Mouse (Mus musculus) urinary bladder, postnatal 4 days (tissue): ENCODE results near the gene Tab1.
"Not testable (repeated sequence)": the region's sequence is repeated elsewhere in the genome, so short reads cannot be mapped to it uniquely, and the experiment has no call there.

Experiments
- DNase-seq, 2 experiments: peaks; one replicate each; pipeline ENCODE4 v3.0.0; 2021 to 2022; ENCODE audit warnings: low spot score in 2 of 2

Gene Tab1

DNA sequence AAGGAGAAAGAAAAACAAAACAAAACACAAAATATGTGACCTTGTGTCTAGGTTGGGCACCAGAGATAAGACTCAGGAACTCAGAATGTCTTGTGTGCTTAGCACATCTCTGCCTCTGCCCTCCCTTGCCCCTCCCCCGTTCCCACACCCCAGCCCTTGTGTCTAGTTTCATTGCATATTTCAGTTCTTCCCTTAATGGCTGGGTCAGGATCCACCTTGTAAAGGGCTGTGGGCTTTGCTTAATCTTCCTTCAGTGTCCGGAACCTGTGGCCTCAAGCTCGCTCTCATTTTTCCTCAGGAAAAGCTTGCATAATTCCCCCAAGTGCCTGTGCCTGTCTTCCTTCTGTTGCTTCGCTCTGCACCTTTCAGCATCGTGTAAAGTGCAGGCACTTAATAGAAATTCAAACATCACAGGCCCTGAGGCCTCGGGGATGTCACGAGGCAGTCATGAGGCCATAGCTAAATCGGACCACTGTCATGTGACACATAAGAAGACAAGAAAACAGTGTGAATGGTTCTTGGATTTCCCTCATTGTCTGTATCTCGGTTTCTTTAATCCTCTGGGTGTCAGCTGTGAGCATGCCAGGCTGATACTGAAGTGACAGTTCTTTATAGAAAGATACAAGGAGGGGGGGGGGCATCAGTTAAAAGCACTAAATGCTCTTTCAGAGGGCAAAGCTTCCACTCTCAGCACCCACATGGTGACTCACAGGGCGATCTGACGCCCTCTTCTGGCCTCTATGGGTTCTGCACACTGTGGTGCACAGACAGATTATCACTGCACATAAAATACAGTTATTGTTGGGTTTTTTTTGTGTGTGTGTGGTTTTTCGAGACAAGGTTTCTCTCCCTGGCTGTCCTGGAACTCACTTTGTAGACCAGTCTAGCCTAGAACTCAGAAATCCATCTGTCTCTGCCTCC is 27.2 kb upstream of the Tab1 start:
- DNase-seq = no peak

DNA sequence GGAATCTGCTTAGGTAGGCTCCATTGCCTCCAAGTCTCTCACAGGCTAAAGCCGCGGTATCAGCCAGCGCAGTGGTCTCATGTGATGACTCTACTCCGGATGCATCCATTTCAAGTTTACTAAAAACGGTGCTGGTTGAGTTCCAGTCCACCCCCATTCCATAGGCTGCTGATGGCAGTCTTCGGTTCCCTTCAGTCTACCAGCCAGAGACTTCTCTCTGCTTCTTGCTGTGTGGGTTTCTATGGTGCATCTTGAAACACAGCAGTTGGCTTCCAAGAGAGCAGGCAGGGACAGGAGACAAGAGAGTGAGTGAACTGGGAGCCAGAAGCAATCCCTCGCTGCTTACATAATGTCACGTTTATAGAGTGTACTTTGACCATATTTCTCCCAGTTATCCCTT is 25.8 kb upstream of the Tab1 start:
- no peak for DNase-seq

DNA sequence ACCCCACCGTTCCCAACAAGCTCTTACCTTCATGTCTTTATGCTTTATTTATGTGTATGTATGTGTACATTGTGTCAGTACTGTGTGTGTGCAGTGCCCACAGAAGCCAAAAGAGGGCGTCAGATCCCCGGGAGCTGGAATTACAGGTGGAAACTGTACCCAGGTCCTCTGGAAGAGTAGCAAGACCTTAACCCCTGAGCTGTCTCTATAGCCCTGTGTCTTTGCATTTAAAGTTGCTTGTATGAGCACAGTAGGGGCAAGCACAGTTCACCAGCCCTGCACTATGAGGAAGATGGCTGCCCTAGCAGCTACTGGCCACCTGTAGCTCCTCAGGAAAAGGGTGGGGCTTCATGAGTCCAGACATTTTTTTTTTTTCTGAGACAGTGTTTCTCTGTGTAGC is 25.4 kb upstream of the Tab1 start:
- DNase-seq = no peak

- DNase-seq = no peak
These were observed 21.5 kb upstream of the Tab1 start for GRCm38 (mm10) chr15:80111436-80111835.

DNA sequence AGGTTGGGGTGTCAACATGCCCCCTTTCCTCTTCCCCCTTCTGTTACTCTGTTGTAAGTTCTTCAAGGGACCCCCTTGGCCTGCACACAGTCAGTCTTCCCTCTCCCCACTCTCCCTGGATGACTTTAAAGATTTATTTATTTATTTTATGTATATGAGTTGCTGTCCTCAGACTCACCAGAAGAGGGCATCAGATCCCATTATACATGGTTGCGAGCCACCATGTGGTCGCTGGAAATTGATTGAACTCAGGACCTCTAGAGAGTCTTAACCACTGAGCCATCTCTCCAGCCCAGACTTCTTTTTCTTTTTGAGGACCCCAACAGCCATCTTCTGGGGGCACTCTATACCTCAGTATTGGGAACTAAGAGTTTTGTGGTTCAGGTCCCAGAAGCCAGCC is 20.4 kb upstream of the Tab1 start:
- no peak for DNase-seq

- no peak for DNase-seq
These were observed 18.5 kb upstream of the Tab1 start for GRCm38 (mm10) chr15:80114414-80114813.

GRCm38 (mm10) chr15:80115256-80115655 is 17.7 kb upstream of the Tab1 start:
- no peak for DNase-seq

- DNase-seq = no peak
These were observed 16.8 kb upstream of the Tab1 start for GRCm38 (mm10) chr15:80115866-80116794.

GRCm38 (mm10) chr15:80117154-80117553 is 15.8 kb upstream of the Tab1 start:
- DNase-seq = no peak

DNA sequence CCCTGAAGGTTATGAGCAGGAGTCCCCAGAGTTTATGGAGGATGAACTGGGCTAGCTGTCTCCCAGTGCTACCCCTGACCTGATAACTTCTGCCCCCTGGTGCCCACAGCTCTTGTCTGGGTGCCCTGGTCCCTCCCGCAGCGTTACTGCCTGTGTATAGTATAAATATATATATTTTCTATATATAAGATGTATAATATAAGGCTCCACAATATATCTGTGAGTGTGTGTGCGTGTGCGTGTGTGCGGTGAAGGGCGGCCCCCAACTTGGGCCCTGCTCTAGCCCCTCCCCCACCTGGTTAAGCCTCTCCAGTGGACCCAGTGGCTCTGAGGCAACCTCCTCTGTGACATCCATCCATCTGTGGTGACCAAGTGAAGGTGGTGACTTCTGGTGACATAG is 13.9 kb upstream of the Tab1 start:
- DNase-seq = no peak

DNA sequence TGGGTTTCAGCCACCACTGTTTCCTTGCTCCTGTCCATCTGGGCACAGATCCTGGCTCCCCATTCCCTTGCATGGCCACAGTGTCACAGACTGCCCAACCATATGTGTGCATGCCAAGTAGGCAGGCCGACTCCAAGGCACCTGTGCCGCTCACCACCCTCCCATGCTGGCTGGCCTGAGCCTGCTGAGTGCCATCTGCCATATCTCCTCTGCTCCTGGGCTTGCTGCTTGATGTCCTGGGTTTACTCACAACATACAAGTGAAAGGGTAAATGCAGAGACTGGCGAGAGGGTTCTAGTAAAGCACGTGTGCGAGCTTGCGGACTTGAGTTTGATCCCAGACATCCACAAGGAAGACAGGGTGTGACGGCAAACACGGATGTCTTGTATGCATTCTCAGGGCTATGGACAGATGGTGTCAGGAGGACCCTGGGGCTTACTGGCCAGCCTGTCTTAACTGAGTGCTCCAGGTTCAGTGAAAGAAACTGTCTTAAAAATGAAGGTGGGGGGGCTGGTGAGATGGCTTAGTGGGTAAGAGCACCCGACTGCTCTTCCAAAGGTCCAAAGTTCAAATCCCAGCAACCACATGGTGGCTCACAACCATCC is 11.1 kb upstream of the Tab1 start:
- no peak for DNase-seq

DNA sequence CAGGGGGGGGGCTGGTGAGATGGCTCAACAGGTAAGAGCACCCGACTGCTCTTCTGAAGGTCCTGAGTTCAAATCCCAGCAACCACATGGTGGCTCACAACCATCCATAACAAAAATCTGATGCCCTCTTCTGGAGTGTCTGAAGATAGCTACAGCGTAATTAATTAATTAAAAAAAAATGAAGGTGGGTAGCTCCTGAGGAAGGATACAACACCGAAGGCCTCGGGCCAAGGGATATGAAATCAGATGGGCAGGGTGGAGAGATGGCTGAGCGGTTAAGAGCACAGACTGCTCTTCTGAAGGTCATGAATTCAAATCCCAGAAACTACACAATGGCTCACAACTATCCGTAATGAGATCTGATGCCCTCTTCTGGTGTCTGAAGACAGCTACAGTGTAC is 10.5 kb upstream of the Tab1 start:
- not testable (repeated sequence) for DNase-seq

- no peak for DNase-seq
These were observed 8.3 kb upstream of the Tab1 start for GRCm38 (mm10) chr15:80124651-80125050.

GRCm38 (mm10) chr15:80127191-80127590 is 5.7 kb upstream of the Tab1 start:
- no peak for DNase-seq

- no peak for DNase-seq
These were observed 2.9 kb upstream of the Tab1 start for GRCm38 (mm10) chr15:80129982-80130381.

DNA sequence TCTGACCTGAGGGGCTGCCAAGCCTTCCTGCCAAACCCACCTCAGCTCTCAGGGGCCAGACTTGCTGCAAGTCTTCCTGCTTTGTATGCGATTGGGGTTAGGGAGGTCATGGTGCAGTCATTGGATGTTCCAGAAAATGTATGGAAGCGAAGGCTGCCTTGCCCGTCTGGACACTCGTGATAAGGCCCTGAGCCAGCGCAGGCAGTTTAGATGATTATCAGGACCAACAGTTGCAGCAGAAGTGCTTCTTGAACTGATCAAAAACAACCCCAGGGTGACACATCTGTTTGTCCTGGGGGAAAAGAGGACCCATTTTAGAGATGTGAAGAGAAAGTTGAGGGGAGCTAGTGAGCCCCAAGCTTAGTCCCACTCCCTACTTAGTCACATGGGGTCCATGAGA is 2.2 kb upstream of the Tab1 start:
- no peak for DNase-seq

GRCm38 (mm10) chr15:80131421-80131820 is 1.5 kb upstream of the Tab1 start:
- no peak for DNase-seq

DNA sequence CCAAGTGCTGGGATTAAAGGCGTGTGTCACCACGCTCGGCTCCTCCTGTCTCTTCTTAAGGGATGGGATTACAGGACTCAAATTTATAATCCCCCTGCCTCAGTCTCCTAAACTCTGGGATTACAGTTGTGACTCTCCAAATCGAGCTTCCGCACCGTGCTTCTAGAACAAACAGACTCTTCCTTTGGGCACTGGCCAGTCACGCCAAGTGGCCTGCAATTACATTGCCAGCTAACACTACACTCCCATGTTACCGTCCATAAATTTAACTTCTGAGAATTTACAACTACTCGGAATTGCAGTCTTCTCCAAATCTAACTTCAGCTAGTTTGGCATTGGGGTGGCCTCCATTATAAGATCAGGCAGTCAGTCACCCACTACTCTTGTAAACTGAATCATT is 475 bp upstream of the Tab1 start:
- no peak for DNase-seq

DNA sequence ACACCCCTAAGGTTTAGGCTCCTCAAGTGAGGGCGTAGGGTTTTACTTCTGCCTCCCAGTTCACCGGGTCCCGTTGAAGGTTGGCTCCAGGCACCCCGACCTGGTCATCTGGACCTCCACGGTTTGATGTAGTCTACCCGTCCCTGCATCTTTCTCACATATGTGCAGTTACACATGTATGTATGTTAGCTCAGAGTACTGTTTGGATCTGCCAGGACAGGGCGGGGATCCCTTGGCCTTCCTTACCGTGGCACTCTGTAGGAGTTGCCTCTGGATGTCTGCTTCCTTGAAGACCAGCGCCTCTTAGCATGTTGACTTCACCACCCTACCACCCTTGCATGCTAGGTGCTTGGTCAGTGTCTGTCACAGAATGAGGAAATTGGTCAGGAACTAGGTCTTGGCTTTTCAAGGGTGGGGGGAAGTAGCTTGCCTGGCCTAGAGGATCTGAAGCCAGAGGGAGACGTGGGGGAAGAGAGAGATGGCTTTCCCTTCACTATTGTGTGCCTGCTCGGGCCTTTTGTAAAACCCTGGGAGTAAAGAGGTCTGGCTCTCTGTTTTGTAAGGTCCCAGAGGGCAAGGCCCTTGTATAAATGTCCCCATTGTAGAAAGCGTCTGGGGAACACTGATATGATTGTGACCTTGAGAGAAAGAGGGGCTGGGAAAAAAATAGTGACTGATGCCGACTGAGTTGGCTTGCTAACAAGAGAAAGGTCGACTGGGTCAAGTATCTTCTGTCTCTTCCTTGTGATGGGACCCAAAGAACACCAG is 939 bp downstream of the Tab1 start:
- DNase-seq = no peak

- DNase-seq = no peak
These were observed 1.5 kb downstream of the Tab1 start for GRCm38 (mm10) chr15:80134450-80134847.

- DNase-seq = no peak
These were observed 2.6 kb downstream of the Tab1 start for GRCm38 (mm10) chr15:80135499-80135898.

DNA sequence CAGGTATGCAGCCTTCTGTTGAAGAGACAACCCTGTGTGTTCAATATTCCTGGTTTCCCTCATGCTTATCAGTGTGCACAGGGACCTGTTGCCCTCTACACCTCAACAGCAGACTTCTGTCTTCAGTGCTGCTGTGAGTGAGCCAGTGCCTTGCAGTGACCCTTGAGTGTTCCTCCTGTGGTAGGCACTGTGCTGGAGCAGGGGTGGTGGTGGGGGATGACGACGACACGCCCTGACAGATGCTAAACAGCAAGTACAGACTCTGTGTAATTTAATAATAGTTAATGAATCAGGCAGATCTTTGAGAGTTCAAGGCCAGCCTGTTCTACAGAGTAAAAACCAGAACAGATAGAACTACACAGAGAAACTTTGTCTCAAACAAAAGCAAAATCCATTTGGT is 3.7 kb downstream of the Tab1 start:
- no peak for DNase-seq
